Mouse (Mus musculus): ENCODE results near the gene A230050P20Rik.

Gene A230050P20Rik

GRCm38 (mm10) chr9:20875021-20875790 lies 6.8 kb downstream of the A230050P20Rik start:
- DNase-seq (ENCODE audit: low spot score): no peak

- no peak for DNase-seq (ENCODE audit: low spot score)
These were observed 8.1 kb downstream of the A230050P20Rik start for GRCm38 (mm10) chr9:20876318-20877117.

- DNase-seq (ENCODE audit: low spot score): no peak
These were observed 8.9 kb downstream of the A230050P20Rik start for GRCm38 (mm10) chr9:20877118-20878040.

GRCm38 (mm10) chr9:20878041-20878709 lies 9.7 kb downstream of the A230050P20Rik start:
- peak; percentile 97 for DNase-seq (ENCODE audit: low spot score)

- no peak for DNase-seq (ENCODE audit: low spot score)
These were observed 10.2 kb downstream of the A230050P20Rik start for GRCm38 (mm10) chr9:20878710-20879065.

GRCm38 (mm10) chr9:20879097-20879792 lies 10.8 kb downstream of the A230050P20Rik start, which contains the start of gene Angptl6:
TSS of gene Angptl6 (minus strand) at chr9:20879727.
- DNase-seq (ENCODE audit: low spot score): no peak

GRCm38 (mm10) chr9:20886563-20886962 lies 18.1 kb downstream of the A230050P20Rik start:
- no peak for DNase-seq (ENCODE audit: low spot score)

- no peak for DNase-seq (ENCODE audit: low spot score)
These were observed 18.7 kb downstream of the A230050P20Rik start for GRCm38 (mm10) chr9:20887191-20887590.

- DNase-seq (ENCODE audit: low spot score): peak; percentile 93
These were observed 19.4 kb downstream of the A230050P20Rik start, which contains the start of gene Ppan for GRCm38 (mm10) chr9:20887704-20888385. TSS of gene Ppan (plus strand) at chr9:20888175.

- no peak for DNase-seq (ENCODE audit: low spot score)
These were observed 19.9 kb downstream of the A230050P20Rik start for GRCm38 (mm10) chr9:20888386-20888765.

GRCm38 (mm10) chr9:20889185-20890141 lies 21.0 kb downstream of the A230050P20Rik start:
- DNase-seq (ENCODE audit: low spot score): peak; percentile 74

GRCm38 (mm10) chr9:20890411-20890810 lies 22.0 kb downstream of the A230050P20Rik start:
- no peak for DNase-seq (ENCODE audit: low spot score)

- no peak for DNase-seq (ENCODE audit: low spot score)
These were observed 23.1 kb downstream of the A230050P20Rik start for GRCm38 (mm10) chr9:20891339-20892103.

- DNase-seq (ENCODE audit: low spot score): no peak
These were observed 23.7 kb downstream of the A230050P20Rik start for GRCm38 (mm10) chr9:20892104-20892653.

GRCm38 (mm10) chr9:20893069-20893468 lies 24.6 kb downstream of the A230050P20Rik start:
- DNase-seq (ENCODE audit: low spot score): no peak

GRCm38 (mm10) chr9:20893590-20894343 lies 25.3 kb downstream of the A230050P20Rik start:
- no peak for DNase-seq (ENCODE audit: low spot score)

- no peak for DNase-seq (ENCODE audit: low spot score)
These were observed 26.2 kb downstream of the A230050P20Rik start for GRCm38 (mm10) chr9:20894629-20895028.

Data from c-Kit-positive CD71-positive TER-119-positive erythroid progenitor cells, embryonic 14.5 days (primary cell).